Mouse (Mus musculus) inflammation-experienced regulatory T-cells, adult 16 weeks (primary cell): ENCODE measurements around the gene Miga1. TPM values are rescaled to one million over a fixed set of nuclear protein-coding genes. Genes with fewer than 3 reads are reported as not detected.

Experiments
- polyA plus RNA-seq: library from polyadenylated mRNA; unstranded; fragments of 100-300 nt; shearing (Covaris generic); gene quantifications from one replicate; pipeline ENCODE4 v1.2.1, GENCODE M21; 2017

The Miga1 gene
- polyA plus RNA-seq: 15.2 TPM

DNA sequence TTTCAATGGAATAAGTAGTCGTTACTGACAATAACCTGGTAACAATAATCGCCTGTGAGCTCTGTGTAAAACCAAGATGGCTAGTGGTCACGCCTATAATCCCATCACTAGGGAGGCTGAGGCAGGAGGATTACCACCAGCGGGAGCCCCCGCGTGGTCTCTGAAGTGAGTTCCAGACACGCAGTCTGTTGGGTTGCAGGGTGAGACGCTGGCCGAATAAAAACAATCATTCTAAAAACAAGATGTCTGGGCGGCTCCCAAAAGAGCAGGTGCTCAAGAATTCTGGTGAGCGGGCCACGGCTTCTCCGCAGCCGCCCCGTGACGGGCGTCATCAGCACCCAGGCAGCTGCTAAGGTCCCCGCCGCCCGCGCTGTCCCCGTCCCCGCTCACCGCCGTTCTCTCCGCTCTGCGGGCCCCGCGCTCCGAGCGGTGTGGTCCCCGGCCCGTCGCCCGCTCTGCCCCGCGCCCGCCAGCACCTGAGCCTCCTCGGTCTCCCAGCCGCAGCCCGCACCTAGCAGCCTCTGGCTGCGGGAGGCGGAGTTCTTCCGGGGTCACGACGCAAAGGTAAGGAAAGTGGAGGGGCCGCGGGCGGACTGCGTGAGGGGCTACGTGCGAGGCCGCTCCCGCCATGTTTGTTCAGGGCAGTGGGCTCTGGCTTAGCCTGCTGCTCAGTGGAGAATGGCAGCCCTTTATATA is at the start of gene Miga1:
Gene Miga1, minus strand, starts transcription at position 546 of the 696 bp plus-strand sequence.

GRCm38 (mm10) chr3:152345732-152346632 is 5.8 kb upstream of the Miga1 start, which contains the start of gene Usp33:
Gene Usp33, plus strand, starts transcription at chr3:152346478.

DNA sequence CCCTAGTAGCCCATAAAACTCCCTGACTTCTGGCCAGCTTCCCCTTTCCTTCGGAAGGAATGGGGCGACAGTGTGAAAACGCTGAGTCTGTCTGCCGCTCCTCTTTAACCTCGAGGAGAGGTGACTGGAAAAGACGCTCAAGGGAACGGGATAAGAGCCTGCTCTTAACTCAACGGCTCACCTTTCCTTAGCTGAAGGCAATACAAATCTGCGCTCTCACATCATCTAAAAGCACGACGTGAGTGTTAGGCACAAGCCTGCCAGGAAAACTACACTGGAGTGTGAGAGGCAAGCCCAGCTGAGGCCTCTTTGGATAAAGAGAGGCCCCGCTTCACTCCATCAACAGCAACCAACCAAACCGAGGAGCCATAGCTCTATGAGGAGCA is 74.2 kb downstream of the Miga1 start, which contains the start of gene Nexn:
Gene Nexn, minus strand, starts transcription at position 315 of the 386 bp plus-strand sequence.

Other genes starting within 250 kb of the Miga1 start
- gene Gipc2, start 174.2 kb downstream of the Miga1 start, polyA plus RNA-seq: not detected
- gene Dnajb4, start 130.1 kb downstream of the Miga1 start, polyA plus RNA-seq: 12.1 TPM
- gene Fubp1, start 130.0 kb downstream of the Miga1 start, polyA plus RNA-seq: 253 TPM
- 0.65 TPM for gene Nexn, start 74.1 kb downstream of the Miga1 start, polyA plus RNA-seq
- 73.5 TPM for gene Usp33, start 6.1 kb upstream of the Miga1 start, polyA plus RNA-seq
- 38.6 TPM for gene Zzz3, start 55.1 kb upstream of the Miga1 start, polyA plus RNA-seq